Mouse (Mus musculus) small intestine, adult 2 months (tissue): ENCODE data around the gene Prr7. TPM values are rescaled to one million over a fixed set of nuclear protein-coding genes. Genes with fewer than 3 reads are reported as not detected.

Source experiments
- H3K27ac ChIP-seq: fragments of 200-500 bp; 2 replicates; pipeline ENCODE4 v1.5.1; 2012; ENCODE audit warnings: low read depth, low read length, control low read depth, inconsistent platforms; ENCODE audit not compliant: insufficient read depth
- H3K27me3 ChIP-seq: fragments of 200-500 bp; 2 replicates; pipeline ENCODE4 v1.6.1; 2012; ENCODE audit warnings: mild to moderate bottlenecking, moderate library complexity, low read length, inconsistent platforms; ENCODE audit not compliant: control insufficient read depth, insufficient read depth
- H3K36me3 ChIP-seq: fragments of 200-500 bp; 2 replicates; pipeline ENCODE4 v1.6.1; 2012; ENCODE audit warnings: mild to moderate bottlenecking, low read length, control low read depth, inconsistent platforms; ENCODE audit not compliant: control insufficient read depth, insufficient read depth
- H3K4me1 ChIP-seq: fragments of 200-500 bp; 2 replicates; pipeline ENCODE4 v1.6.1; 2012; ENCODE audit warnings: low read length, inconsistent platforms, mixed read lengths; ENCODE audit not compliant: control insufficient read depth, insufficient read depth, insufficient read length
- H3K4me3 ChIP-seq: fragments of 200-500 bp; 2 replicates; pipeline ENCODE4 v1.5.1; 2012; ENCODE audit warnings: low read depth, mild to moderate bottlenecking, control low read depth, inconsistent platforms, low read length, moderate library complexity
- CTCF ChIP-seq: fragments of 200-500 bp; IDR thresholded peaks from 2 replicates; pipeline ENCODE4 v1.5.1; 2012; ENCODE audit warnings: low read depth, mild to moderate bottlenecking, control low read depth, inconsistent platforms, low read length, moderate library complexity, mixed read lengths; ENCODE audit not compliant: insufficient replicate concordance, insufficient read length; ENCODE audit errors: extremely low read depth
- POLR2A ChIP-seq: fragments of 200-500 bp; IDR thresholded peaks from 2 replicates; pipeline ENCODE4 v1.6.1; 2012; ENCODE audit warnings: low read depth, mild to moderate bottlenecking, control low read depth, inconsistent platforms, low read length, moderate library complexity
- WGBS: fragments of 180-500 bp; shearing (Covaris S2); methylation state at CpG from one replicate; pipeline ENCODE4 v1.1.7; 2018; 5-methylcytosine and 5-hydroxymethylcytosine counted together
- polyA plus RNA-seq: library from polyadenylated mRNA; depleted of rRNA; stranded (reverse); fragments of >200 nt; gene quantifications from 2 replicates; pipeline ENCODE4 v1.2.3, GENCODE M21; 2012

The Prr7 gene
- polyA plus RNA-seq, 1 experiment = 8.2 TPM

DNA sequence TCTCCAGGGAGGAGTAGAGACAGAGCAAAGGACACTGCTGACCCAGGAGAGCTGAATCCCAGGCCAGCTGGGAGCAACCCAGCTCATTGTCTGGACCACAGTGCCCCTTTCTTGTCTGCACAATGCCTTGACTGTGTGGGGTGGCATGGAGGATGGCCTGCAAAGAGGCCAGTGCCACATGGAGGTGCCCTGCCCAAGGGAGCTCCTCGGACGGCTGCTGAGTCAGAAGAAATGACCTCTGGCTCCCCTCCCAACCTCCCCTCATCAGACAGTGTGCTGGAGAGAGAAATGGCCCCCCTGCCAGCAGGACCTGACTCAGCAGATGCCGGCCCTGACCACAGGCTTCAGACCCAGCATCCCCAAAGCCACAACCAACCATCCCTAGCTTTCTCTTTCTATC lies 1.1 kb downstream of the Prr7 start:
- peaks cover 12% of the 10 kb centered on the region for H3K4me1 ChIP-seq
- WGBS = 26% methylated on average over 3 of the region's 3 CpGs
- H3K27ac ChIP-seq = no peak overlapping the region
- peaks cover 9% of the 10 kb centered on the region for H3K36me3 ChIP-seq
- 0 out of 2 replicates have a peak, but pooled peaks cover 8% of the 10 kb centered on the region for H3K27me3 ChIP-seq
- no peak overlapping the region for H3K4me3 ChIP-seq
- TF ChIP-seq CTCF (no peak), POLR2A (no peak)

- Histone ChIP-seq H3K27me3 (0 out of 2 replicates have a peak, but pooled peaks cover 8% of the 10 kb centered on the region), H3K36me3 (peaks cover 6% of the 10 kb centered on the region), H3K4me1 (peaks cover 12% of the 10 kb centered on the region), H3K4me3 (no peak overlapping the region), H3K27ac (no peak overlapping the region)
- TF ChIP-seq POLR2A = no peak
- TF ChIP-seq CTCF = no peak
- 60% methylated on average over 5 of the region's 5 CpGs for WGBS
These were observed 1.9 kb downstream of the Prr7 start for GRCm38 (mm10) chr13:55465830-55466440.

DNA sequence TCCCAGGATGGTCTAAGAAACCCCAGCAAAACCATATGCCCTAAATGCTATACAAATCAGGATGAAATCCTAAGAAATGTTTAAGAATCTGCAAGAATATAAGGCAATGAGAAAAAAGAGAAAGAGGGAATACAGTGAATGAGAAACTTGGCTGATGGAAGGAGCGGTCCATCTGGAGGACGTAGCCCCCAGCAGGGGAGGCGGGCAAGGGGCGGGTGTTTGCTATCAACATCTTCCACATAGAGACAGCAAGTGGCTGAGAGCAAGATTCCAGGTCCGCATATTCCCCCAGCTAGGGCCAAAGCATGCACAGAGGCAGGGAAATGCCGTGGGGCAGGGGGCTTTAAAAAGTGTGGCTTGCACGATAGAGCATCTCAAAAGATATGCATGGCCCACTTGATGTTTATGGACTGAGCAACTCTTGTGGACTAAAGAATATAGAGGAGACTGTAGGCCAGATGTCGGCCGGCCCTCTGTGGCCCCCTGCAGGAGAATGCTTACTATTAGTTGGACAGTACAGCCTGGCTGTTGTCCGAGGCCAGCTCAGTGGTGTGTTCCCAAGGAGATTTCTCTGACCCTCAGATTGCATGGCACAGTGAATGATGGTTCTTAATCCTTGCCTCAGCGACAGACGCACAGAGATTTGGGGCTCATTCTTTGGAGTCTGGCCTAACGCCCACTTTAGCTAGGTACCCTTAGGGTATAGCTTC lies 4.9 kb downstream of the Prr7 start:
- Histone ChIP-seq H3K27me3 (0 out of 2 replicates have a peak, but pooled peaks cover 15% of the 10 kb centered on the region), H3K4me3 (no peak overlapping the region), H3K4me1 (peaks cover 18% of the 10 kb centered on the region), H3K36me3 (no peaks in the 10 kb centered on the region), H3K27ac (no peak overlapping the region)
- TF ChIP-seq CTCF = peak; percentile 55; the same call in 1 of the 2 replicates
- TF ChIP-seq POLR2A = no peak
- WGBS = 44% methylated on average over 13 of the region's 13 CpGs

DNA sequence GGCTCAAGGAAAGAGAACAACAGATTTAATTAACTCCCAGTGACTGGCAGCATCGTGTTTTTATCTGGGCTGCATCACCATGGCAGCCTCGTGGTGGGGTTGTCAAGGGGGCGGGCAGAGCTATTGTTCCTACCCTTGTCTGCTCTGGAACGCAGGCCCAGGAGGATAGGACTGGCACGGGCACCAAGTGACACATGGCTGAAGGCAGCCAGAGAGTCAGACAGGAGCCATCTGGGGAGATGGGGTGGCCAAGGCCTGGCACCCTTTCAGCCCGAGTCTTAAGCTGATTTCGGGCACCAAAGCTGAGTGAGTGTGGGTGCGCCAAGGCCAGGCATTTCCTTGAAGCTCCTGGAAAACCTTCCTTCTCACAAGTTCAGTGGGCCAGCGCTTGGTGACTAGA lies 6.3 kb downstream of the Prr7 start:
- no peak for TF ChIP-seq POLR2A
- no peak for TF ChIP-seq CTCF
- 72% methylated on average over 9 of the region's 9 CpGs for WGBS
- H3K4me1 ChIP-seq = peaks cover 12% of the 10 kb centered on the region

DNA sequence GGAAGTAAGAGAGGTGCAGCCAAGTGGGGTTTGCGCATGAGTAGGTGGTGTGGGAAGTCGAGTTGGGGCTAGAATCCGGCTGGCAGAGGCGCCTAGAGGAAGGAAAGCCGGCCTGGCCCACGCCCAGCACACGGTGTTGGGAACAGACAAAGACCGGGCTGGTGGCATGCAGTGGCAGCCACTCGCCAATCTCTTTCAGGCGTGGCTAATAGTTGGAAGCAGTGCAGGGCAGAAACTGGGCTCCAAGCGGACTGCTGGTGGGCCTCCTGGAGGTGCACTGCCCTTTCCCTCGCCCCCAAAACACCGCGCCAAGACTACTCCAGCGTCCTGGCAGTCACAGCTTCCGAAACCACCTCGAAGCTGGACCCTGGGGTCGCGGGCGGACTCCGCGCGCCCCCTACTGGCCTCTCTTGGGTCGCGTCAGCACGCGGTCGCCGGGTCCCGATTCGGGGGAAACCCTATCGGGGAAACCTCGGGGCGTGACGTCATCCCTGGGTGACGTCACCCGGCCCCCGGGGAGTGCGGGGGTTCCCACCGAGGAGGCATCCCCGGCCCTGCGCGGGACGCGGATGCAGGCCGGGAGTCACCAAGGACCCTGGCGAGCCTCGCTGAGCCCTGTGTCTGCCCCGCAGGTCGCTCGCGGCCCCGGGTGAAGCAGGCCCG lies 7.2 kb downstream of the Prr7 start:
- WGBS = 1% methylated on average over 54 of the region's 54 CpGs

More for the DNA sequence above, 6.3 kb downstream of the Prr7 start:
- Histone ChIP-seq H3K27ac (no peak overlapping the region), H3K36me3 (no peaks in the 10 kb centered on the region), H3K27me3 (0 out of 2 replicates have a peak, but pooled peaks cover 10% of the 10 kb centered on the region), H3K4me3 (no peak overlapping the region)

DNA sequence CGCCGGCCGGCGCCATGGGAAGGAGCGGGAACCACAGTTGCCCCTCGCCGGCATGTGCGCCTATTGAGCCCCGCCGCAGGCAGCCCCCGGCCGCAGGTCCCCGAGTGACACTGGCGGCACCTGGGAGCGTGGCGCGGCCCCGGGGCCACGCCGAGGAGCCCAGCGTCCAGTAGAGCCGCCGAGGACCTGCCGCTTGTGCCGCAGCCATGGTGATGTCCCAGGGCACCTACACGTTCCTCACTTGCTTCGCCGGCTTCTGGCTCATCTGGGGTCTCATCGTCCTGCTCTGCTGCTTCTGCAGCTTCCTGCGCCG lies 7.7 kb downstream of the Prr7 start:
- no peak overlapping the region for H3K27ac ChIP-seq
- 1% methylated on average over 31 of the region's 31 CpGs for WGBS

More for the DNA sequence above, 7.2 kb downstream of the Prr7 start:
- Histone ChIP-seq H3K4me1 (peaks cover 12% of the 10 kb centered on the region), H3K27ac (no peak overlapping the region), H3K36me3 (no peaks in the 10 kb centered on the region), H3K27me3 (0 out of 2 replicates have a peak, but pooled peaks cover 10% of the 10 kb centered on the region), H3K4me3 (peak overlapping the region; percentile 62)
- TF ChIP-seq POLR2A (no peak; the same call in 1 of the 2 replicates), CTCF (peak; percentile 85)

More for the DNA sequence above, 7.7 kb downstream of the Prr7 start:
- H3K36me3 ChIP-seq = no peaks in the 10 kb centered on the region
- H3K4me3 ChIP-seq = peak overlapping the region; percentile 62
- 0 out of 2 replicates have a peak, but pooled peaks cover 10% of the 10 kb centered on the region for H3K27me3 ChIP-seq
- TF ChIP-seq CTCF = no peak
- no peak for TF ChIP-seq POLR2A
- peaks cover 12% of the 10 kb centered on the region for H3K4me1 ChIP-seq
